Mouse (Mus musculus): ENCODE data around the gene Tanc1. TPM values are rescaled to one million over a fixed set of nuclear protein-coding genes. Genes with fewer than 3 reads are reported as not detected.

Gene Tanc1
- total RNA-seq, 2 experiments from 2014 or later = 20.1 to 25.4 TPM

DNA sequence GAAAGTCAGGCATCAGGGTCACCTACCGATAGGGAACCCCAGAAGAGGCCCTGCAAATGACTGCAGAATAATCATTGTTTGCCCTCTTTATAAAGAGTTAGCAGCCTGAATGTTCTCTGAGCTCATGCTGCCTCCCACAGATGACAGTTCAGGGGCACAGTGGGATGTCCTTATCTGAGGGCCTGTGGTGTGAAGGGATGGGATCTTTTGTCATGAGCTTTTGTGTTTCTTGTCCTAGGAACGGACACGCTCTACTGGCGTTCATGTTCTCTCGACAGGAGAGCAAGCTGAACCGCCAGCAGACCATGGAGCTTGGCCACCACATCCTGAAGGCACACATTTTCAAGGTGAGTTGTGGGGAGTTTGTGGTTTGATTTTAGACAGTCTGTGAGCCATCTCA lies 194.2 kb downstream of the Tanc1 start:
- DNase-seq (ENCODE audit: low spot score in 2 of 2) = no peak
- intact Hi-C loops (cut with DNase I) = no loop called here

- DNase-seq (ENCODE audit: low spot score in 2 of 2) = no peak
- intact Hi-C loops (cut with DNase I) = no loop called here
These were observed 196.8 kb downstream of the Tanc1 start for GRCm38 (mm10) chr2:59808608-59809007.

GRCm38 (mm10) chr2:59810039-59810438 lies 198.2 kb downstream of the Tanc1 start:
- DNase-seq (ENCODE audit: low spot score in 2 of 2) = no peak
- intact Hi-C loops (cut with DNase I) = no loop called here

- DNase-seq (ENCODE audit: low spot score in 2 of 2) = no peak
- intact Hi-C loops (cut with DNase I) = no loop called here
These were observed 199.4 kb downstream of the Tanc1 start for GRCm38 (mm10) chr2:59811247-59811646.

DNA sequence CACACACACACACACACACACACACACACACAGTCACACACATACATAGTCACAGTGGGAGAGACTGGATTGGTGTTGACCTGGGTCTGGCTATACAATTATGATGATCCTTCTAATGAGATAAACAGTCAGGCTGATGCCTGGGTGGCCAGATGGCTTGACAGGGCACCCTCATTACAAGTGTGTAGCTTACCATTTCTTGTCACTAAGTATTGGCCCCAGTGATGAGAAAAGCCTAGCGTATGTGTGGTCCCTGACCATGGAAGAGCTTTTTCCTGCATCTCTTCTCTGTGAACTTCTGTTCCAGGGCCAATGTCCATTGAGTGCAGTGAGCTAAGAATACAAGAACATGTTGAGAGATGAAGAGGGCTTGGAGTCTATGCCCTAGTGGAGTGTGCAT lies 200.8 kb downstream of the Tanc1 start:
- no peak for DNase-seq (ENCODE audit: low spot score in 2 of 2)
- intact Hi-C loops (cut with DNase I) = no loop called here

- DNase-seq (ENCODE audit: low spot score in 2 of 2) = no peak
- intact Hi-C loops (cut with DNase I) = no loop called here
These were observed 201.6 kb downstream of the Tanc1 start for GRCm38 (mm10) chr2:59813457-59813856.

DNA sequence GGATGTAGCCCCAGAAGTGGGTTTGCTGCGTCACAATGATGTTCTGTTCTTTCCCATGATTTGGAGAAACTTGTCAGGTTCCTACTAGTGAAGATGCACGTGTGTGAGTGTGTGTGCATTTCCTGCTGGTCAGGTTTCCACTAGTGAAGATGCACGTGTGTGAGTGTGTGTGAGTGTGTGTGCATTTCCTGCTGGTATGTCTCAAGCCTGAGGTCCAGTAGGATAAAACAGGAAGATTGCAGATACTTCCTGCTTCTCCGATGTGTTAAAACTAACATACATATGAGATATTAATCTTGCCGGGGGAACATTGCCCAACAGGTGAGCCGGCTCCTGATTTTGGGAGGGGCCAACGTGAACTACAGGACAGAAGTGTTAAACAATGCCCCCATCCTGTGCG lies 203.2 kb downstream of the Tanc1 start:
- no peak for DNase-seq (ENCODE audit: low spot score in 2 of 2)
- intact Hi-C loops (cut with DNase I) = no loop called here

DNA sequence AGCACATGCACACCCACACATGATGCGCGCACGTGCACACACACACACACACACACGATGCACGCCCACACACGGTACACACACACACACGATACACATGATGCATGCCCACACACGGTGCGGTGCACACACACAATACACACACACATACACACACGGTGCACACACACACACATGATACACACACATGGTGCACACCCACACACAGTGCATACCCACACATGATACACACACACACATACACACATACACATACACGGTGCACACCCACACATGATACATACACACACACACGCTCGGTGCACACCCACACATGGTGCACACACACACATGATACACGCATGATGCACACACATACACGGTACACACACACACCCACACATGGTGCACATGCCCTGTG lies 206.8 kb downstream of the Tanc1 start:
- intact Hi-C loops (cut with DNase I) = no loop called here
- DNase-seq (ENCODE audit: low spot score in 2 of 2) = no peak

DNA sequence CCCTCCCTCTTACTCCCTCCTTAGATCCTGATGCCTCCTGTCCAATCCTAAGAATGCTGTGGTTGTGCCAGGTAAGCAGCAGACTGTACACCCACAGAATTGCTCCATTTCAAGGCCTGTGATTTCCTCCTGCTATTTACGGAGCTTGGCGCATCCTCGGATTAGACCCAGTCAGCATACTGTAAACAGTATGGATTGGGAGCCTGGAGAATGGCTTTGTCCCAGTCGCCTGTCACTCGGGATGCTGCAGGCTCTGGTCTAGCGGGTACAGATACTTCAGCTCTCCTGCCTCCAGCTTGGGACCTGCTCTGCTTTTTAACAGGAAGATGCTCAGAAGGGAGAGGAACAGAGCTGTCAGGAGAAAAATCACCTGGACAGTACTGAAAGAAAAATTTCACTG lies 207.6 kb downstream of the Tanc1 start:
- DNase-seq (ENCODE audit: low spot score in 2 of 2) = no peak
- intact Hi-C loops (cut with DNase I) = no loop called here

GRCm38 (mm10) chr2:59820088-59820487 lies 208.2 kb downstream of the Tanc1 start:
- intact Hi-C loops (cut with DNase I) = no loop called here
- DNase-seq (ENCODE audit: low spot score in 2 of 2) = no peak

DNA sequence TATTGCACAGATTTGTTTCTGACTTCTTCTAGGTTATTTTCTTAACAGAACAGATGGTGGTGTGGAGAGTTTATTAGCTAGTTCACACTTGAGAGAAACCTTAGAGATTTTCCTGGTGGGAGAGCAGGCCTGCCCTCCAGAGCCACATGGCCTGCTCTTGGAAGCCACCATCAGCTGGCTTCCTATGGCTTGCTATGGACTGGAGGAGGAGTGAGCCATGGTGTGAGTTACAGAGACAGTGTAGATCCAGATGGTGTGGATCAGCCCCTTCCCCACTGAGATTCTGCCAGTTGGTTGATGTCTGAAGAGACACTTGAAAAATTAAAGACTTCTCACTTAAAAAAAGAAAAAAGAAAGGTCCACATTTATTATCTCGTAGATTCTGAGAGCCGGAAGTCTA lies 209.2 kb downstream of the Tanc1 start:
- DNase-seq (ENCODE audit: low spot score in 2 of 2) = no peak
- intact Hi-C loops (cut with DNase I) = no loop called here

DNA sequence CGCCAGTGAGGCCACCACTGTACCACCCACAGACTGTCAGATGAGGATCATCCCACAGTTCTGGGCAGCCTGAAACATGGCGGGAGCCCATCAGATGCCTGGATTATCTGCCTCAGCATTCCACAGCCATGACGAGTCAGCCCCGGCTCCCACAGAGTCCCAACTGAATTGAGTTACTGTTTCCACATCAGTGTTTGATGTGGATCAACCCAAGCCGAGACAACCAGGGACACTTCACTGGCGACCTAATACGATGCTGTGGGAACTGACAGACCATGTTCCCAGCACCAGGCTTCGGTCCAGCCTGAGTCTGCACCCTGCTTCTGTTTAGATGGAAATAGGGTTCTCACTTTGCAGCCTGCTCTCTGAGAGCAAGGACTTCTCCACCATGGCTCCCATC lies 212.4 kb downstream of the Tanc1 start:
- intact Hi-C loops (cut with DNase I) = no loop called here

DNA sequence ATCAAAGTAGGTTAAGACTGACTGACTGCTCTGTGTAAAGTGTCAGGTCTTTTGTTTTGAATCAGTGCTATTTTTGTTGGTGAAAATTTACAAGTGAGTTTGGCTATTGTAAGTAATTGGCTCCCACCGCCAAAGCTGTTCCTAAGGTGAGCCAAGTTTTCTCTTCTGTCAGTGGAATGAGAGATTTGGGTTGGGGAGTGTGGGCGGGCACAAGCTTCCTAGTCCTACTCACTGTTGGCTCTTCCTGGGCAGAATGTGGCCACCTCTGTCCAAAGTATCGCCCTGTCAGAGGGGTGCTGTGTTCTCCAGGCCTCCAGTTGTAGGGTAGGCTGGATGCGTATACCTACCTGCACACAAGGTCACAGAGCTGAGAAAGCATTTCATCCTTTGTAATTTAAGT lies 213.5 kb downstream of the Tanc1 start:
- intact Hi-C loops (cut with DNase I) = no loop called here
- peak in 1 of 2 experiments; percentile 14 for DNase-seq (ENCODE audit: low spot score in 2 of 2)

More for the DNA sequence above, 212.4 kb downstream of the Tanc1 start:
- DNase-seq (ENCODE audit: low spot score in 2 of 2) = peak in 1 of 2 experiments; percentile 16

DNA sequence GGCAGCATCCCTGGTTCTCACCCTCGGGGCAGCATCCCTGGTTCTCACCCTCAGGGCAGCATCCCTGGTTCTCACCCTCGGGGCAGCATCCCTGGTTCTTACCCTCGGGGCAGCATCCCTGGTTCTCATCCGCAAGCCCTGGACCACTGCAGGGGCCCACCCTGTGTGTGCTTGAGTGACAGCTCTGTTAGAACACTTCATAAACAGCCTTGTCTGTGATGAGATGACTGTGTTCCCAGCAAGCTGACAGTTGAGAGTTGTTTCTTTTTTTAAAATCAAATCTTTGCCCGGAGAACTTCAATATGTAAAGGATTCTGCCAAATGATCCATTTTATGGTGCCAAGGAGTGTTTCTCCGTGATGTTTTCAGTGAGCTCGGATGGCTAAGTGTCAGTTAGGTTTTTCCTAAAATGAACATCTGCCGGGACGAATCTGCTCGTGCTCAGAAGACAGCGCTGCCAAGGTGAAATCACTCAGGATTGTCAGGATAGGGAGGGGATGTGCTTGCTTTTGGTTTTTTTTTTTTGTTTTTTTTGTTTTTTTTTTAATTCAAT lies 216.3 kb downstream of the Tanc1 start:
- DNase-seq (ENCODE audit: low spot score in 2 of 2) = peak in 1 of 2 experiments; percentile 56
- intact Hi-C loops (cut with DNase I) = no loop called here

DNA sequence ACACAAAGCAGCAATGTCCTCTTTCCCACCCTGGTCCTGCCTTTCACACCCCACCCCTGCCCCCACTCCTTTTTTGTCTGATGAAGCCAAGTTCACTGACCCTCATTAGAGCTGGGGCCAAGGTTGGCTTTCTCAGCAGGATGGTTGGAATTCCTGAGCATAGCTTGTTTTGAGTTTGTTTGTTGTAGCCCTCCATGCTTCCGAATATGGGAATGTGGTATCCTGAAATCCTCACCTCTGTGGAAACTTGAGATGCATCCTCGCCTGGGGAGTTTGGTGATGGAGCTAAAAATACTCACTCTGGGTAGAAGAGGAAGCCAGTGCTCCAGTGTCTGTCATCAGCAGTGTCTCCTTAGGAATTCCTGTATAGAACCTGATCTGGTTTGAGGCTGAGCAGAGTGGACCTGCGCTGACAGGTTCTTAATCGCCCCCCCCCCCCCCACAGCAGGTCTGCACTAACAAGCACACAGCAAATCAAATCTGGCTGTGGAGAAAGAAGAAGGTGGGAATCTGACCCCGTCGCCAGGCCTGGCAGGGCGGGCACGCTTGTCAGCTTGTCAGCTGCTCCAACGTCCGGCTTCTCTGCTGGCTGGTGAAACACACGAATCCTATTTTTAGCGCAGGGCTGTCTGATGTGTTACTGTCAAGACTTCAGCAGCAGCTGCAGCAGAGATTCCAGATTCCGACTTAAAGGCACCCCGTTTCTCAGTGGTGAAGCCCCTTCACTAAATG lies 217.1 kb downstream of the Tanc1 start:
- intact Hi-C loops (cut with DNase I) = no loop called here

DNA sequence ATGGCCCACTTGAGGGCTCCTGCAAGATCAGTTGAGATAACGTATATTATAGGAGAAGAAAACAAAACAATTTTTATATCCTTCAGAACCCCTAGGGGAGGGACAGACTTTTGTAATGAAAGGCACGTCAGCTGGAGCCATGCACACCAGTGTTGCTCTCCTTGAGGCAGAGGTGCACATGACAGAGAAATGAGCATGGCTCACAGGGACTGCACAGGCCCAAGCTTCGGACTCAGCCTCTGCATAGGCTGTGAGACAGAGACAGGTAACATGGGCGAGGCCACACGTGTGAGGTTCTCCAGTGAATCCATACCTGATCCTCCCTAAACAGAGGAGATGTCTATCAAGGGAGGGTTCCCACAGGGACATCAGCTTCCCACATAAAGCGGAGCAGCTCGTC lies 217.9 kb downstream of the Tanc1 start:
- intact Hi-C loops (cut with DNase I) = no loop called here
- DNase-seq (ENCODE audit: low spot score in 2 of 2) = no peak

More for the DNA sequence above, 217.1 kb downstream of the Tanc1 start:
- DNase-seq (ENCODE audit: low spot score in 2 of 2) = peak; percentile 28 to 53

- intact Hi-C loops (cut with DNase I) = no loop called here
- DNase-seq (ENCODE audit: low spot score in 2 of 2) = peak; percentile 32 to 36
These were observed 218.3 kb downstream of the Tanc1 start for GRCm38 (mm10) chr2:59830151-59830550.

DNA sequence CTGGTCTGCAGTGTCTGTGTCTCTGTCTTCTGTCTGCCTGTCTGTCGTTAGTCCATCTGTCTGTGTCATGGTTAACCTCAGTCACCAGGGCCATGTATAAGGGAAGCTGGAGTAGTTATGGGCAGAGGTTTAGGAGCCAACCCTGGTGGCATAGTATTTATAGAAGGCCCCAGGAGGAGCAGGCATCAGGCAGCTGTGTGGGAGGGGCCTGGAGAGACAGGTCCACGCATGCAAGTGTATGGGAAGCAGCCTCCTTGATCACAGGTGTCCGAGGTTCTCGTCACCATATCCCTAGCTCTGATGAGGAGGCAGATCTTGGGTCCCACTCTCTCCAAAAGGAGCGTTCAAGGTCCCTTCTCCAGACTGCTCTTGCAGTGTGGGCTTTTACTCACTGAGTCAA lies 219.1 kb downstream of the Tanc1 start:
- no peak for DNase-seq (ENCODE audit: low spot score in 2 of 2)
- intact Hi-C loops (cut with DNase I) = no loop called here

DNA sequence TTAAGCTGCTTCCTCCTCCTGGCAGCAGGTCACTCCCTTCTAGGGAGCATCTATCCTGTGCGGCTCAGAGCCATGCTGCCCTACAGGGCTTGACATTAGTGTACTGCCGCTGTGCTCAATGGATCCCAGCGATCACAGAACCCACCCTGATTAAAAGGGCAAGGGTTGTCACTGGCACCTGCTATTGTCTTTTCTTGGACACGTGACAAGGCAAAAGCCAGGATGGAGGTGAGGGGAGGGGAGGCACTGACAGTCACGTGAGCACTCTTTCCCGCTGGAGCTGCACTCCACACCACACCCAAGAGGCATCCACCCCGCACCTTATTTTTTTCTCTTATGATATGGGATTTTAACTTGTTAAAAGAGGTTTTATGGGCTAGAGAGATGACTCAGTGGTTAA lies 220.0 kb downstream of the Tanc1 start:
- DNase-seq (ENCODE audit: low spot score in 2 of 2) = no peak
- intact Hi-C loops (cut with DNase I) = no loop called here

DNA sequence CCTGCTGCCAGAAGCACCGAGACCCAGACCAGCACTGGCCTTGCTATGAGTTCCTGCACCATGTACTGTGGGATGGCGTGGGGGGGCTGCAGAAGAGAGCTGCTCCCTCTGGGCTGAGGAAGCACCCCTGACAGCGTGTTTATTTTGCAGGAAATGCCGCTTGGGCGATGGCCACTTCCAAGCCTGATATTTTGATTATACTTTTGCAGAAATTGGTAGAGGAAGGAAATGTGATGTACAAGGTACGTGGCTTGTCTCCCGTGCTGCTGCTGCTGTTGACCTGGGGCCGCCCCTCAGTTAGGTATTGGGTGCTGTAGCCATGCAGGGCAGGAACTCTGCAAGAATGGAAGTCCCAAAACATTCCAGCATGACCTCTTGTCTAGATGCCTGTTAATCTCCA lies 227.0 kb downstream of the Tanc1 start:
- intact Hi-C loops (cut with DNase I) = no loop called here
- DNase-seq (ENCODE audit: low spot score in 2 of 2) = no peak

- intact Hi-C loops (cut with DNase I) = no loop called here
- DNase-seq (ENCODE audit: low spot score in 2 of 2) = no peak
These were observed 227.9 kb downstream of the Tanc1 start for GRCm38 (mm10) chr2:59839755-59840154.

DNA sequence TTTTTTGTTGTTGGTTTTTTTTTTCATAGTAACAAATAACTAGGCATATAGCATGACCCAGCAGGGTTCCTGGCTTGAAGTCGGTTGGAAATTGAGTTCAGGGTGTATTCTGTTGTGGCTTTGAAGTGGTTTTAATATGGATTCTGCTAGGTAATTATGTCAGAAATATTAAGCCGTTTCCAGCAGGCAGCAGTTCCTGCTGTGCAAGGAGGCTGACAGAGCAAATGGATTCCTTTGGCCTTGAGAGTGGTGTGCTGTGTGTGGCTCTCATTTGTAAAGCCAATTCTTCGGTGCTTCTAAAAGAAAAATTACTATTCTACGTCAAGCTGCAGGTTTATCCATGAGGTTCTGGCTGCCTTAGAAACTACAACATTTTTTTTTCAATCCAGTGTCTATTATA lies 228.3 kb downstream of the Tanc1 start:
- no peak for DNase-seq (ENCODE audit: low spot score in 2 of 2)

More for the DNA sequence above, 228.3 kb downstream of the Tanc1 start:
- intact Hi-C loops (cut with DNase I) = no loop called here
